Mouse (Mus musculus): ENCODE results near the gene Dmrt3. TPM values are rescaled to one million over a fixed set of nuclear protein-coding genes. Genes with fewer than 3 reads are reported as not detected.

The Dmrt3 gene
- polyA plus RNA-seq (2015; fragmentation: Nextera tagmentation; extraction: Ambion mirVana), result 0.77 TPM in 2 replicates

DNA sequence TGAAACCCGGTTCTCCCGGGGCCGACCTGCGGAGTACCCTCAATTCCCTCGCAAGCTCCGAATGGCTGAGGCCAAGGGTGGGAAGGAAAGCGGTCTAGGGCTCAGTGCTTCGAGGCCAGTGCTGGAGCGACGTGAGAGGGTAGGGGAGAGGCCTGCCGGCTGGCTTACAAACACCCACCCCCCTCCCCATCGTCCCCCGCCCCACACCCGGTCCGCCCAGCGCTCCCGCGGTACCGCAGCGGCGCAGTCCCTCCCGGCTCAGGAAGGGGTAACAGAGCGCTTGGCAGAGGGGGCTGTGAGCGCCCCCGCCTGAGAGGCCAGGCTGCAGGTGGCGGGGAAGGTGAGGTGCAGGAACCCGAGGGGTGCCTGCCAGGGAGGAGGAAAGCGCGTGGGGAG is at the start of gene Dmrt3:
Dmrt3 (plus strand) TSS at position 287 of the 396 bp plus-strand sequence.
- 0 out of 2 replicates have a peak, but pooled peaks have one; percentile 8 for ATAC-seq (ENCODE audit: insufficient read depth, low FRiP score, low read depth)
- peaks cover 94% of the 10 kb centered on the region for H3K27me3 ChIP-seq (replicated peaks)
- no peak within 1 kb of the TSS for H3K27ac ChIP-seq
- H3K4me3 ChIP-seq (replicated peaks), result peak within 1 kb of the TSS; percentile 41
- peaks cover 23% of the 10 kb centered on the region for H3K4me1 ChIP-seq
- 2% methylated on average over 25 of the region's 29 CpGs for WGBS
- H3K9me3 ChIP-seq, result no peaks in the 10 kb centered on the region
- no peak within 1 kb of the TSS for H3K9ac ChIP-seq
- peak within 1 kb of the TSS; percentile 71 for H3K4me2 ChIP-seq
- no peaks in the 10 kb centered on the region for H3K36me3 ChIP-seq

DNA sequence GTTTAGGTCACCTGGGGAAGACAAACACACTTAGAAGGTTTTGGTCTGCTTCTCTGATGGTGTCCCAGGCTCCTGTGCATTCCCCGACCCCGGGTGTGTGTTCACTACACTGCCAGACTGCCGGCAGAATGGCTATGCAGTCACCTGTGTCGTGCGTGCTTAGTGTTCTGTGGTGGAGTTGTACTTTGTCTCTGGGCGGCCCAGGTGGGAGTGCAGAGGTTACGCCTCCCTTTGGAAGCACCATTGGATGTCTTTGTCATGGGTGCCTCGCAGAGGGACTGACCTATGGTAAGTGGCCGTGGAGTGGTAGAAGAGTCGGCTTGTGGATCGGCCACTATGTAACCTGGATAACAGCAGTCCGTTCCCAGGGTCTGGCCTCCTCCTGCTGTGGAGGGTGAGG is 45.7 kb upstream of the Dmrt3 start:
- no peak overlapping the region for H3K4me3 ChIP-seq (replicated peaks)
- no peak overlapping the region for H3K27ac ChIP-seq
- WGBS, result 61% methylated on average over 12 of the region's 12 CpGs
- no peaks in the 10 kb centered on the region for H3K36me3 ChIP-seq
- no peaks in the 10 kb centered on the region for H3K9me3 ChIP-seq
- no peak for ATAC-seq (ENCODE audit: insufficient read depth, low FRiP score, low read depth)
- no peak overlapping the region for H3K9ac ChIP-seq
- no peaks in the 10 kb centered on the region for H3K4me1 ChIP-seq
- H3K4me2 ChIP-seq, result no peak overlapping the region
- peaks cover 3% of the 10 kb centered on the region; the same call in 1 of the 2 replicates for H3K27me3 ChIP-seq (replicated peaks)

DNA sequence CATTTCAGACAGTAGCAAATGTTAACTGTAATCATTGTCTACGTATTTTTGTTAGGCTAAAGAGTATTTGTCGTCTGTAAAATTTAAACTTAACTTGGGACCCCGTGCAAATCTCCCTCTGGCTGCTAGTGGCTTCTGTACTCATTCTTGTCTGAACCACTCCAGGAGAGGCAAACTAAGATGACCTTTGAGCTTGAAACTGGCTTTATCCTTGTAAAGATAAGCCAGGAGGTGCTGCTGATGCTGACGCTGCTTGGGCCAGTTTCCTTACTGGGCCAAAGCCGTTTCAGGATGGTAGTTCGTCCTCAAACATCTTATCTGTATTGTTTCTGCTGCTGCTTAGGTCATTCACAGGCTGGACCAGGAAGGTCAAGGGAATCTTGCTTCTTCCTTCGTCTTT is 40.3 kb upstream of the Dmrt3 start:
- Histone ChIP-seq H3K4me1 (0 out of 2 replicates have a peak, but pooled peaks cover 3% of the 10 kb centered on the region), H3K9ac (no peak overlapping the region), H3K27me3 (replicated peaks) (peaks cover 3% of the 10 kb centered on the region), H3K4me2 (no peak overlapping the region), H3K4me3 (replicated peaks) (no peak overlapping the region), H3K9me3 (no peaks in the 10 kb centered on the region), H3K27ac (no peak overlapping the region), H3K36me3 (no peaks in the 10 kb centered on the region)
- WGBS, result 69% methylated on average over 7 of the region's 7 CpGs
- ATAC-seq (ENCODE audit: insufficient read depth, low FRiP score, low read depth), result no peak

DNA sequence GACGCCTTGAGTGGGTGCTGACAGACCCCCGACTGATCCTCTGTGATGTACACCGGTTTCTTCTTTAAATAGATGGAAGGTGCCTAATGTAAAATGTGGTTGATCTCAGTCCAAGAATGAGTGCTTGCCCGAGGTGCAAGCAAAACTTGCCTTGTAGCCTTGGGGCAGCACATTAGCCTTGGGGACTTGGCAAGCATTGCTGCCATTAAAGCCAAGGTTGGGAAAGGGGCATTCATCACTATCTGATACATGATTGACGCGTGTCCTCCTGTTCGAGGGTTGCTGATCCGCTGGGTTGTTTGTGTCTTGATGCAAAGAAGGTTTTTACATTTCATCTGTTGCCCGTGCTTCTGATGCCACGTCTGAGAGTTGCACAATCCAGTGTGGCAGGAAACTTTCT is 35.7 kb upstream of the Dmrt3 start:
- Histone ChIP-seq H3K4me3 (replicated peaks) (no peak overlapping the region), H3K36me3 (no peaks in the 10 kb centered on the region), H3K9me3 (no peaks in the 10 kb centered on the region), H3K4me2 (no peak overlapping the region), H3K27me3 (replicated peaks) (peaks cover 3% of the 10 kb centered on the region), H3K27ac (no peak overlapping the region), H3K4me1 (0 out of 2 replicates have a peak, but pooled peaks cover 5% of the 10 kb centered on the region), H3K9ac (no peak overlapping the region)
- ATAC-seq (ENCODE audit: insufficient read depth, low FRiP score, low read depth), result no peak
- WGBS, result 27% methylated on average over 10 of the region's 10 CpGs

DNA sequence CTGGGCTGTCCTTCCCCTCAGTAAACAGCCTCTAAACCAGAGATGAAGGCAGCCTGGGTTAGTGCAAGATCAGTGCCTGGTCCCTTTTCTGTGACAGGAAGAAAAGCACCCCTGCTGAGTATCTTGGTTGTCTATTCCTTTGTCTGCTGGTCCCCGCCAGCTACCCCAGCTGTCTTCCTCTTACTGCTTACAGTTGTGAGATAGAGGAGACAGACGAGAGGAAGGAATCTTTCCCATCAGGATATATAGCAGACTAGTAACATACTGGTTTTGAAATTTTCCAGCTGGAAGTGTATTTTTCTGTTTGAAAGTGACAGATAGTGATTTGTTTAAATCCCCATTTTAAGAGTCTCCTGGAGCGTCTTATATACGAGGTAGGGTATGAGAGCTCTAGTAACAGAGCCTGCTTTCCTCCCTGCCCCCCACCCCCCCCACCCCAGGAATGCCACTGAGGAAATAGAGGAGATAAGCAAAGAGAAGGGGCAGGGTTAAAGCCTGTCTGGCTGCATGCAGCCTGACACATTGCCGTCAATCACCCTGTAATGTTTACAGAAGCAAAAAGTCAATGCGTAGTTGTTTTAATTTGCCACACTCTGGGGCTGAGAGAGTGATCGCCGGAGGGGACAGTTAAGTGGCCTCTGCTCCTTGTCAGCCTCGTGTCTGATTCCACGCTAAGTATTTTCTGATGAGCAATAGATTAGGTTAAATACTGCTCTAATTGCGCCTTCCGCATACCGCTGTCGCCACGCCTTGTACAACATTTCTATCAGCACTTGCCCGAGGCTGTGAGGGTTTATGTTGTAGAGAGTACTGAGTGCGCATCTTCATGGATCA is 34.9 kb upstream of the Dmrt3 start:
- no peaks in the 10 kb centered on the region for H3K9me3 ChIP-seq
- no peak overlapping the region for H3K27ac ChIP-seq
- 7% methylated on average over 17 of the region's 17 CpGs for WGBS
- H3K27me3 ChIP-seq (replicated peaks), result peaks cover 3% of the 10 kb centered on the region
- H3K9ac ChIP-seq, result no peak overlapping the region
- 0 out of 2 replicates have a peak, but pooled peaks cover 5% of the 10 kb centered on the region for H3K4me1 ChIP-seq
- peak overlapping the region; percentile 32 for H3K4me2 ChIP-seq
- no peak overlapping the region for H3K4me3 ChIP-seq (replicated peaks)
- ATAC-seq (ENCODE audit: insufficient read depth, low FRiP score, low read depth), result no peak
- no peaks in the 10 kb centered on the region for H3K36me3 ChIP-seq

DNA sequence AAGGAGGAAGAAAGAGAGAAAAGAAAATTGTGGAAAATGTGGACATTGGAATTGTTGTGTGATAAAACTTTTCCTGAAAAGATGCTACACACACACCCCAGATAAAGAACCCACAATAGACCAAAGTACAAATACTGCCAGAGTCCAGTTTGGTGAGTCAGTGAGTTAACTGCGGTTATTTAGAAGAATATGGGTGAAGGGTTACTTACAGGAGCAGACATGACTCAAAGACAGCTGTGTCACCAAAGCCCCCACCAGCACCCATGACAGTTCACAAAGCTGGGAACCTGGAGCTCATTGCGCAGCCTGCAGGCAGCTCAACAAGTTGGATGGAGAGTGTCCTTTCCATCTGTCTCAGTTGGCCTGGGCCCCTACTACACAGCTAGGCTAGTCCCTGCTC is 31.7 kb upstream of the Dmrt3 start:
- no peak for ATAC-seq (ENCODE audit: insufficient read depth, low FRiP score, low read depth)
- H3K9me3 ChIP-seq, result no peaks in the 10 kb centered on the region
- no peaks in the 10 kb centered on the region for H3K36me3 ChIP-seq
- H3K9ac ChIP-seq, result no peak overlapping the region
- H3K27me3 ChIP-seq (replicated peaks), result peaks cover 3% of the 10 kb centered on the region; the same call in 1 of the 2 replicates
- WGBS, result 91% methylated on average over 2 of the region's 2 CpGs
- H3K27ac ChIP-seq, result no peak overlapping the region
- 0 out of 2 replicates have a peak, but pooled peaks cover 5% of the 10 kb centered on the region for H3K4me1 ChIP-seq
- H3K4me2 ChIP-seq, result no peak overlapping the region
- H3K4me3 ChIP-seq (replicated peaks), result no peak overlapping the region

DNA sequence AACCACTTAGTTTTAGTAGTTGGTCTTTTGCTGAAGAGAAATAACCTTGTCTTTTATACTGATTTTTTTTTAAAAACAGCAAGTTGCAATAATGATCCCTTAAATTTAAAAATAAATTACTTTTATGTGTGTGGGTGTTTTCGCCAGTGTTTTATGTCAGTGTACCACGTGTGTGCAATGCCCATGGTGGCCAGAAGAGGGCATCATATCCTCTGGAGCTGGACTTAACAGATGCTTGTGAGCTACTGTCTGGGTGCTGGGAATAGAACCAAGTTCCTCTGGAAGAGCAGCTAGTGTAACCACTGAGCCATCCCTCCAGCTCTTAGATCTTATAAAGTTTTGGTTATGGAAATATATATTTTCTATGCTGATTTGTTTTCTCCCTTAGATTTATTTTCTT is 30.7 kb upstream of the Dmrt3 start:
- H3K9me3 ChIP-seq, result no peaks in the 10 kb centered on the region
- no peak for ATAC-seq (ENCODE audit: insufficient read depth, low FRiP score, low read depth)
- H3K27me3 ChIP-seq (replicated peaks), result peaks cover 3% of the 10 kb centered on the region; the same call in 1 of the 2 replicates
- no peak overlapping the region for H3K27ac ChIP-seq
- H3K9ac ChIP-seq, result no peak overlapping the region
- WGBS, result 91% methylated on average over 2 of the region's 2 CpGs
- 0 out of 2 replicates have a peak, but pooled peaks cover 5% of the 10 kb centered on the region for H3K4me1 ChIP-seq
- no peaks in the 10 kb centered on the region for H3K36me3 ChIP-seq
- no peak overlapping the region for H3K4me3 ChIP-seq (replicated peaks)
- no peak overlapping the region for H3K4me2 ChIP-seq

DNA sequence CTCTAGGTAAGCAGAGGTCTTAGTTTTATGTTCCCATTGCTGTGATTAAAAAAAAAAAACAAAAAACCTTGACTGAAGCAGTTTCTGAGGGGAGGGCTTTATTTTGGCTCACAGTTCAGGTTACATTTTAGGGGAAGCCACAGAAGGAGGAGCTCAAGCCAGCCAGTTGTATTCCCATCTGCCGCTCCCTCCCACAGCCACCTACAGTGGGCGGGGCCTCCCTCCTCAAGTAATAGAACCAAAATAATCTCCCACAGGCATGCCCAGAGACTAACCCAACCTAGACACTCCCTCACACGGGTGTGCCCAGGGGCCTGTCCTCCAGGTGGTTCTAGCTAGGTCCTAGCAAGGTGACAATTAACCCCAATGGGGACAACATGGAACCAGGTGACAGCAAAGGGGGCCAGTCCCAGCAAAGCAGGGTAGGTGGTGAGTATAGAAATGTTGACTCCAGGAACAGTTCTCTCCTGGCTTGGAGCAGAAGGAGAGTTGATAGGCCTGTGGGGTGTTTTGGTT is 12.3 kb upstream of the Dmrt3 start:
- no peaks in the 10 kb centered on the region for H3K4me1 ChIP-seq
- WGBS, result 56% methylated on average over 3 of the region's 3 CpGs
- no peak overlapping the region for H3K9ac ChIP-seq
- H3K4me2 ChIP-seq, result no peak overlapping the region
- H3K4me3 ChIP-seq (replicated peaks), result no peak overlapping the region
- no peak overlapping the region for H3K27ac ChIP-seq
- peaks cover 44% of the 10 kb centered on the region for H3K27me3 ChIP-seq (replicated peaks)
- no peak for ATAC-seq (ENCODE audit: insufficient read depth, low FRiP score, low read depth)
- no peaks in the 10 kb centered on the region for H3K36me3 ChIP-seq
- H3K9me3 ChIP-seq, result no peaks in the 10 kb centered on the region

DNA sequence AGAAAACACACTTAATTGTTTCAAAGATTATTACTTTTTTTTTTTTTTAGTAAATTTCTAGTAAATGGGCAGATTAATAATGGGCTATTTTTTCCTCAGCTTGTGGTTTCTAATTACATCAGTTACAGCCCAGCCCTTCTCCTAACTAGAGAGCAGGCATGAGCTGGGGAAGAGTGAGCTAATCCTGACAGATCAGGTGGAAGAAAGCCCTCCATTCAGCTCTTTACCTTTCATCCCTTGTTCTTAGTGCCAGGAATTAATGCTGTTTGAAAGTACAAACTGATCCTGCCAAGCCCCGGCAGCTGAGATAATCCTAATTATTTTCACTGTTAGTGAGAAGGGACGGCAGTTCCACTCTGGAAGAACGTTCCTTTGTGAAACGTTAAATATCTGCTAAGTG is 11.5 kb upstream of the Dmrt3 start:
- Histone ChIP-seq H3K27ac (no peak overlapping the region), H3K4me2 (no peak overlapping the region), H3K4me1 (no peaks in the 10 kb centered on the region), H3K36me3 (no peaks in the 10 kb centered on the region), H3K4me3 (replicated peaks) (no peak overlapping the region), H3K9me3 (no peaks in the 10 kb centered on the region), H3K9ac (no peak overlapping the region), H3K27me3 (replicated peaks) (peaks cover 52% of the 10 kb centered on the region)
- 13% methylated on average over 4 of the region's 4 CpGs for WGBS
- ATAC-seq (ENCODE audit: insufficient read depth, low FRiP score, low read depth), result no peak

DNA sequence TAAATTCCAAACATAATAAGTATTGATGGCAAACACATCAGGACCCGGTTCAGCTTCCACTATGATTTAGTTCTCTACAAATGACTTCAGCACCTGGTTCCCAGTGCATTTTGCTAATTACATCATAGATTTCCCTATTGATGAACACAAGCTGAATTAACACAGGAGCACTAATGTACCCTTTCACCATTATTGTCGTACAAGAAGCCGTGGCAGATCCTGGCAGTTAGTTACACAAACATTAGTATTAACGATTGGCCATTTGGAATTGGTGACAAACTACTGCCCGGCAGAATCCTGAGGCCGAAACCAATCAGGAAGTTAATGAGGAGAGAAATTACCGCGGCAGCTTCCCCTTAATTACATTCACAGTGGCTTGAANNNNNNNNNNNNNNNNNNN is 8.1 kb upstream of the Dmrt3 start:
- H3K27ac ChIP-seq, result no peak overlapping the region
- peaks cover 84% of the 10 kb centered on the region for H3K27me3 ChIP-seq (replicated peaks)
- WGBS, result 8% methylated on average over 8 of the region's 8 CpGs
- no peaks in the 10 kb centered on the region for H3K36me3 ChIP-seq
- H3K4me2 ChIP-seq, result no peak overlapping the region
- ATAC-seq (ENCODE audit: insufficient read depth, low FRiP score, low read depth), result no peak
- H3K9me3 ChIP-seq, result no peaks in the 10 kb centered on the region
- H3K4me3 ChIP-seq (replicated peaks), result no peak overlapping the region
- peaks cover 9% of the 10 kb centered on the region; the same call in 1 of the 2 replicates for H3K4me1 ChIP-seq
- H3K9ac ChIP-seq, result no peak overlapping the region

DNA sequence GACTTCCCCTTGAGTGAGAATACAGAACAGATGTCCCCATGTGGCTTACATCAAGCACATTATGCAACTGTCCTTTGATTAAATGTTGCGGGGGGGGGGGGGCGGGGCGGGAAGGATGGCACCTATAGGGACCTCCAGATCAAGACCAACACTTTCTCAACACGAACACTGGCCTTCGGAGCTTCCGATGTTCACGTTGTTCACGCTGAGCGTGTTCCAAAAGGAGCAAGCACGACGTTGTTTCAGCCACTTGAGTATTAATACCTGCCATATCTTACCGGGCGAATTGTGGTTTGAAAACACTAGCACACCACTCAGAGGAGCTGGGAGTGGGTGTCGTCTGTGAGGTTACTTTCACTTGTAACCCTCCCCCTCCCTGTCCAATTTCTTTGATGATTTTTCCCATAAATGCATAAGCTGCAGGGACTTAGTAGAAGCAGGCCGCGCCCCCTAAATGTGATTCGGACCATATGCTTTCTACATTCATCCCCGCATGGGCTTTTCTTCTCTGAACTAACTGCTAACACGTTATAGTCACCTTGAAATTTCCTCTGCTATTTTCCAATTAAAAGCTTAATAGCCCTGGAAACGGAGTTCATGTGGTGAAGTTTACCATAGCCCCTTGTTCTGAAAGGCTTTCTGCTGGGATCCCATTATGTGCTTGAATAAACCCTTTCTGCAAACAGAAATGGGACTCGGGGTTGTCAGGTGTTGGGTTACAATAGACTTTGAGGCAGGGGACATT is 2.5 kb upstream of the Dmrt3 start:
- H3K4me1 ChIP-seq, result peaks cover 23% of the 10 kb centered on the region
- H3K27ac ChIP-seq, result no peak overlapping the region
- H3K4me2 ChIP-seq, result no peak overlapping the region
- H3K9me3 ChIP-seq, result no peaks in the 10 kb centered on the region
- no peak overlapping the region for H3K4me3 ChIP-seq (replicated peaks)
- 2% methylated on average over 21 of the region's 21 CpGs for WGBS
- no peak overlapping the region for H3K9ac ChIP-seq
- H3K27me3 ChIP-seq (replicated peaks), result peaks cover 95% of the 10 kb centered on the region
- no peak for ATAC-seq (ENCODE audit: insufficient read depth, low FRiP score, low read depth)
- H3K36me3 ChIP-seq, result no peaks in the 10 kb centered on the region

DNA sequence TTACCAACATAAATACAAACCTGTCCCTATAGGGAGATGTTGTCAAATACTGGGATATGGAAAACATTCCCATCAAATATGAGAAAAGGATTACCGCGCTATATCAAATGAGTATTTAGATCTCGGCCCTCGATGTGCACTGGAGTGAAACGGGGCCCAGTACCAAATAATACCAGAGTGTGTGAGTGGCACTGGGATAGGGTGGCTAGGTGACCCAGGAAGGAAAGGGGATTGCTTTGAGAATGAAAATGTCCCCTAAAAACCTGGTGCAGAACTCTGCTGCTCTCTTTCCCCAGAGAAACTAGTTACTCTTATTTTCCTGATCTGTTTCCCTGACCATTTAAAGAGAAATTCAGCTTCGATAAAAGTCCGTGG is 1.9 kb upstream of the Dmrt3 start:
- 5% methylated on average over 7 of the region's 7 CpGs for WGBS
- H3K4me3 ChIP-seq (replicated peaks), result no peak overlapping the region
- no peaks in the 10 kb centered on the region for H3K36me3 ChIP-seq
- ATAC-seq (ENCODE audit: insufficient read depth, low FRiP score, low read depth), result no peak
- peaks cover 23% of the 10 kb centered on the region for H3K4me1 ChIP-seq
- H3K27me3 ChIP-seq (replicated peaks), result peaks cover 96% of the 10 kb centered on the region
- H3K4me2 ChIP-seq, result no peak overlapping the region
- no peak overlapping the region for H3K9ac ChIP-seq
- H3K9me3 ChIP-seq, result no peaks in the 10 kb centered on the region
- no peak overlapping the region for H3K27ac ChIP-seq

Data from stomach, embryonic 15.5 days (tissue).